Mouse (Mus musculus): ENCODE measurements around the gene Ankrd13d. TPM values are rescaled to one million over a fixed set of nuclear protein-coding genes. Genes with fewer than 3 reads are reported as not detected.

Gene Ankrd13d
- polyA plus RNA-seq (2012; fragmentation: generic; extraction: Trizol): 2.2 TPM
- long read RNA-seq, experiment 1, partial matches to known transcripts: 1 of 2 reads
- long read RNA-seq, experiment 1, other reads (novel, unspliced or antisense): 0 of 2 reads
- long read RNA-seq, experiment 2, transcript Ankrd13d-201 (15 exons, 2,139 nt): major isoform, 18 of 24 reads
- long read RNA-seq, experiment 2, partial matches to known transcripts: 0 of 24 reads
- long read RNA-seq, experiment 2, other reads (novel, unspliced or antisense): 5 of 24 reads

DNA sequence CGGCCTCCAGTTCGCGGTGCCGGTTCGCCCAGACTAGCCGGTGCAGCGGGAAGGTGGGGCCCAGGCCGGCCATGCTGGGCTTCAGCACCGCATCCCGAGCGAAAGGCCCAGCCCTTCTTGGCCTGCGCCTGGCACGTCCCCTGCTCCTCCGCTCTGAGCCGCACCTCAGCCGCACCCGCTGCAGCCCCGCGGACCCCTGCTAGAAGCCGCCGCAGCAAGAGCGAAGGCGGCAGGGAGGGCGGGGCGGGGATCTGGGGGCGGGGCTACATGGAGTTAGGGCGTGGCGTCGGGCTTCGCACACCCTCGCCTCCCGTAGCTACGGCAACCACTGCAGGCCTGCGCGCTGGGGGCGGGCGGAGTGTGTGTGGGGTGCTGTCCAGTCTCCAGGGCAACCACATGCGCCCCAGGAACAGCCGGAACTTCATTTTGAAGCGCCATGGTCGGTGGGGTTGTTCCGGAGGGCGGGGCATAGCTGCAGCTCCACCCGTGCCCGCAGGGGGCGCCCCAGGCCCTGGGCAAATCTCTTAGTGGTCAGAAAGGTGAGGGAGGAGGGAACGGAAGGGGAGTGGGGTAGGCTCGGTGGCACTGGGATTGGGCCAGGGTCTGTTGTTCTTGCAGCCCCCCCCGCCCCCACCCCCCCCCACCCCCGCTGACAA is at the start of gene Ankrd13d:
Gene Ankrd13d, minus strand, starts transcription at position 240 of the 656 bp plus-strand sequence.
- Histone ChIP-seq H3K27me3 (ENCODE audit: control insufficient read depth, insufficient read depth, insufficient read length) (no peaks in the 10 kb centered on the region), H3ac (ENCODE audit: control insufficient read depth, insufficient read length, low read depth) (peak within 1 kb of the TSS; percentile 31), H3K79me3 (ENCODE audit: low read depth) (no peaks in the 10 kb centered on the region), H3K36me3 (ENCODE audit: control insufficient read depth, insufficient read depth) (peaks cover 9% of the 10 kb centered on the region), H3K4me3 (ENCODE audit: insufficient read depth, poor library complexity, severe bottlenecking) (peak within 1 kb of the TSS; percentile 14), H3K79me2 (ENCODE audit: control insufficient read depth, insufficient read depth) (no peaks in the 10 kb centered on the region)
- no peak for TF ChIP-seq MAX (IDR thresholded peaks at IDR 0.05)
- peak; percentile 74 for TF ChIP-seq CTCF (IDR thresholded peaks at IDR 0.05; ENCODE audit: control insufficient read depth, insufficient read depth, insufficient read length)
- no peak for TF ChIP-seq FOSL1 (IDR thresholded peaks at IDR 0.05; ENCODE audit: insufficient read depth, low read length, poor library complexity, severe bottlenecking)

- Histone ChIP-seq H3K36me3 (ENCODE audit: control insufficient read depth, insufficient read depth) (peaks cover 36% of the 10 kb centered on the region), H3K4me3 (ENCODE audit: insufficient read depth, poor library complexity, severe bottlenecking) (peak overlapping the region; percentile 51), H3K79me2 (ENCODE audit: control insufficient read depth, insufficient read depth) (peaks cover 58% of the 10 kb centered on the region), H3K27me3 (ENCODE audit: control insufficient read depth, insufficient read depth, insufficient read length) (no peaks in the 10 kb centered on the region), H3K79me3 (ENCODE audit: low read depth) (peaks cover 34% of the 10 kb centered on the region), H3ac (ENCODE audit: control insufficient read depth, insufficient read length, low read depth) (peak overlapping the region; percentile 84)
- no peak for TF ChIP-seq MYOG (IDR thresholded peaks at IDR 0.05; ENCODE audit: control insufficient read depth, extremely low read depth, insufficient read length)
- no peak for TF ChIP-seq MAX (IDR thresholded peaks at IDR 0.05)
- TF ChIP-seq CEBPB (IDR thresholded peaks at IDR 0.05; ENCODE audit: low read depth): no peak
- no peak for TF ChIP-seq MYOD1 (IDR thresholded peaks at IDR 0.05; ENCODE audit: control insufficient read depth, insufficient read length, low read depth)
- TF ChIP-seq USF1 (IDR thresholded peaks at IDR 0.05; ENCODE audit: low read depth): no peak
- no peak for TF ChIP-seq FOSL1 (IDR thresholded peaks at IDR 0.05; ENCODE audit: insufficient read depth, low read length, poor library complexity, severe bottlenecking)
- no peak for TF ChIP-seq CTCF (IDR thresholded peaks at IDR 0.05; ENCODE audit: control insufficient read depth, insufficient read depth, insufficient read length)
Measured at GRCm38 (mm10) chr19:4332653-4333052, 49.7 kb upstream of the Ankrd13d start.

DNA sequence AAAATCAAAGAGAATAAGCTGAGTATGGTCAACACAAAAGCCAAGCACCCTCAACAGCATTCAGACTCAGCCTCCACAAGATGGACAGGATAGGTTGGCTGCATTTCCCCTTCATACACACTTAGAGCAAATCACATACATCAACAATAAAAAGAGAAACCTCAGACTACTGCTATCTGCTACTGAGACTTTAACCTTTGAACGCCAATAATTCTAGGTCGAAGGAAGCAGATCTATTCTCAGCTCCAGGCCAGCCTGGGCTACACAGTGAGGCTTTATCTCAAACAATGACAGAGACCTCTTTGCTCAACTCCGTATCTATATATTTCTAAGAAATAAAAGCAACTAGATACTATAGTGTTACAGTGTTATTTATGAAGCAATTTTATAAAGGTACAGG is 48.3 kb upstream of the Ankrd13d start:
- H3ac ChIP-seq (ENCODE audit: control insufficient read depth, insufficient read length, low read depth): no peak overlapping the region
- TF ChIP-seq FOSL1 (IDR thresholded peaks at IDR 0.05; ENCODE audit: insufficient read depth, low read length, poor library complexity, severe bottlenecking) (no peak), MYOG (IDR thresholded peaks at IDR 0.05; ENCODE audit: control insufficient read depth, extremely low read depth, insufficient read length) (no peak), CTCF (IDR thresholded peaks at IDR 0.05; ENCODE audit: control insufficient read depth, insufficient read depth, insufficient read length) (no peak), USF1 (IDR thresholded peaks at IDR 0.05; ENCODE audit: low read depth) (no peak), MAX (IDR thresholded peaks at IDR 0.05) (no peak), CEBPB (IDR thresholded peaks at IDR 0.05; ENCODE audit: low read depth) (no peak)
- no peaks in the 10 kb centered on the region for H3K27me3 ChIP-seq (ENCODE audit: control insufficient read depth, insufficient read depth, insufficient read length)
- H3K36me3 ChIP-seq (ENCODE audit: control insufficient read depth, insufficient read depth): peaks cover 49% of the 10 kb centered on the region
- H3K4me3 ChIP-seq (ENCODE audit: insufficient read depth, poor library complexity, severe bottlenecking): no peak overlapping the region
- H3K79me2 ChIP-seq (ENCODE audit: control insufficient read depth, insufficient read depth): peaks cover 68% of the 10 kb centered on the region
- H3K79me3 ChIP-seq (ENCODE audit: low read depth): peaks cover 34% of the 10 kb centered on the region

DNA sequence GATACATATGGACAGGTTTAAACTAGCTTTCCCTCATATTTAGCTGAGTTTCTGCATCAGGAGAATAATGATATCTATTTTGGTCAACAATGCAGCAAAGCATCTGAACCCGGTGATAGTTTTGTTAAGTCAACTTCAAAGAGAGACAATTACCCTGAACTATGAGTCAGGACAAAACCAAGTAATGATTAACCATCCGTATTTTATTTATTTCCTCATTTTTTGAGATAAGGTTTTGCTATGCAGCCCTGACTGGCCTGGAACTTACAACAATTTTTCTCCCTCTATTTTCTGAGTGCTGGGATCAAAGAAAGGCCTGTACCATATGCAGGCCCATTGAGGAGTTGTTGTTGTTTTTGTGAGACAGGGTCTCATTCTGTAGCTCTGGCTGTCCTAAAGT is 47.7 kb upstream of the Ankrd13d start:
- peaks cover 37% of the 10 kb centered on the region for H3K79me3 ChIP-seq (ENCODE audit: low read depth)
- no peaks in the 10 kb centered on the region for H3K27me3 ChIP-seq (ENCODE audit: control insufficient read depth, insufficient read depth, insufficient read length)
- H3K4me3 ChIP-seq (ENCODE audit: insufficient read depth, poor library complexity, severe bottlenecking): no peak overlapping the region
- no peak for TF ChIP-seq MYOD1 (IDR thresholded peaks at IDR 0.05; ENCODE audit: control insufficient read depth, insufficient read length, low read depth)
- TF ChIP-seq MYOG (IDR thresholded peaks at IDR 0.05; ENCODE audit: control insufficient read depth, extremely low read depth, insufficient read length): no peak
- TF ChIP-seq CEBPB (IDR thresholded peaks at IDR 0.05; ENCODE audit: low read depth): no peak
- TF ChIP-seq MAX (IDR thresholded peaks at IDR 0.05): no peak
- TF ChIP-seq USF1 (IDR thresholded peaks at IDR 0.05; ENCODE audit: low read depth): no peak
- TF ChIP-seq FOSL1 (IDR thresholded peaks at IDR 0.05; ENCODE audit: insufficient read depth, low read length, poor library complexity, severe bottlenecking): no peak
- TF ChIP-seq CTCF (IDR thresholded peaks at IDR 0.05; ENCODE audit: control insufficient read depth, insufficient read depth, insufficient read length): no peak
- no peak overlapping the region for H3ac ChIP-seq (ENCODE audit: control insufficient read depth, insufficient read length, low read depth)
- peaks cover 70% of the 10 kb centered on the region for H3K79me2 ChIP-seq (ENCODE audit: control insufficient read depth, insufficient read depth)
- H3K36me3 ChIP-seq (ENCODE audit: control insufficient read depth, insufficient read depth): peaks cover 56% of the 10 kb centered on the region

- H3K79me2 ChIP-seq (ENCODE audit: control insufficient read depth, insufficient read depth): peaks cover 75% of the 10 kb centered on the region
- no peak overlapping the region for H3K4me3 ChIP-seq (ENCODE audit: insufficient read depth, poor library complexity, severe bottlenecking)
- H3K27me3 ChIP-seq (ENCODE audit: control insufficient read depth, insufficient read depth, insufficient read length): no peaks in the 10 kb centered on the region
- peaks cover 38% of the 10 kb centered on the region for H3K79me3 ChIP-seq (ENCODE audit: low read depth)
- H3ac ChIP-seq (ENCODE audit: control insufficient read depth, insufficient read length, low read depth): no peak overlapping the region
- no peak for TF ChIP-seq MYOG (IDR thresholded peaks at IDR 0.05; ENCODE audit: control insufficient read depth, extremely low read depth, insufficient read length)
- peaks cover 74% of the 10 kb centered on the region for H3K36me3 ChIP-seq (ENCODE audit: control insufficient read depth, insufficient read depth)
Measured at GRCm38 (mm10) chr19:4328737-4329304, 45.9 kb upstream of the Ankrd13d start.

GRCm38 (mm10) chr19:4326881-4327280 is 43.9 kb upstream of the Ankrd13d start:
- H3K79me3 ChIP-seq (ENCODE audit: low read depth): peaks cover 22% of the 10 kb centered on the region
- H3K27me3 ChIP-seq (ENCODE audit: control insufficient read depth, insufficient read depth, insufficient read length): no peaks in the 10 kb centered on the region
- peaks cover 56% of the 10 kb centered on the region for H3K79me2 ChIP-seq (ENCODE audit: control insufficient read depth, insufficient read depth)
- TF ChIP-seq FOSL1 (IDR thresholded peaks at IDR 0.05; ENCODE audit: insufficient read depth, low read length, poor library complexity, severe bottlenecking): no peak
- TF ChIP-seq MYOG (IDR thresholded peaks at IDR 0.05; ENCODE audit: control insufficient read depth, extremely low read depth, insufficient read length): no peak
- TF ChIP-seq CEBPB (IDR thresholded peaks at IDR 0.05; ENCODE audit: low read depth): no peak
- no peak overlapping the region for H3K4me3 ChIP-seq (ENCODE audit: insufficient read depth, poor library complexity, severe bottlenecking)
- H3K36me3 ChIP-seq (ENCODE audit: control insufficient read depth, insufficient read depth): peaks cover 93% of the 10 kb centered on the region
- no peak overlapping the region for H3ac ChIP-seq (ENCODE audit: control insufficient read depth, insufficient read length, low read depth)

Data from C2C12 (cell line).